Mouse (Mus musculus): ENCODE results near the gene Aqp8. TPM values are rescaled to one million over a fixed set of nuclear protein-coding genes. Genes with fewer than 3 reads are reported as not detected.

Gene Aqp8
- polyA plus RNA-seq, 1 experiment from 2014 or later: 2.0 TPM

DNA sequence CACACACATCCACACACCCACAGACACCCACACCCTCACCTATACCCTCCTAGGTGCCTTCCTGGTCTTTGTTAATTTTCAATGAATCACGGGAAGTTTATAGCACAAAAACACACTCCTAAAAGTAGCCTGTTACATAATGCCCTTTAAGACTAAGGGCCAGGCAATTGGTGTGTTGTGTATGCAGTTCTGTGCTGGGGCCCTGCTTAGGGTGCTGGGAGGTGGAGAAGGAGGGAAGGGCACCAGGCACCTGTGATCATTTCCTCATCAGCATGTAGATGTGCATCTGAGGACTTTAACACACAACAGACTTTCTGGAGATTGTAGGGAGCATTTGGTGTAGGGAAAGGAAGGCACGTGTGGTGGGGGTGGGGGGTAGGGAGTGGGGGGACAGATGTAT lies 13.3 kb upstream of the Aqp8 start:
- no peaks in the 10 kb centered on the region for H3K36me3 ChIP-seq
- H3K4me2 ChIP-seq: no peak overlapping the region
- no peak overlapping the region for H3K9ac ChIP-seq
- no peak overlapping the region for H3K4me3 ChIP-seq
- no peak overlapping the region for H3K27ac ChIP-seq (ENCODE audit: poor library complexity, severe bottlenecking)
- WGBS: 77% methylated on average over 2 of the region's 2 CpGs
- H3K4me1 ChIP-seq (replicated peaks): peaks cover 4% of the 10 kb centered on the region
- no peak for ATAC-seq (ENCODE audit: insufficient number of reproducible peaks, low FRiP score)
- H3K9me3 ChIP-seq (replicated peaks): no peaks in the 10 kb centered on the region
- no peaks in the 10 kb centered on the region for H3K27me3 ChIP-seq (replicated peaks)

DNA sequence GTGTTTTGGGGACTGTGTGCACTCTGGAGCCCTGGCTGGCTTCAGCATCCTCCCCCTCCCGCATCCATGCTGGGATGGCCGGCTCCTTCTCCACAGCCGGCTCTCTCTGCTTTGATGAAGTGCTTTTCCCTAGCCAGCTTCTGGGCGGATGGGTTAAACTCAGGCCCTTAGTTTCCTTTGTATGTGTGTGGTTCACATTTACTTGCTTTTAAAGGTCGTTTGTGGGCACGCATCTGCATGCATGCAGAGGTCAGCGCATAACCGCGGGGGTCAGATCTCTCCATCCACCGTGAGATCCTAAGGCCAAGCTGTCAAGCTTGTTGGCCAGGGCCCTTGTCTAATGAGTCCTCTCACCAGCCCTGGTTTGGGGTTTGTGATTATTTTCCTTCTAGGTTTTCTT lies 12.4 kb upstream of the Aqp8 start:
- 74% methylated on average over 10 of the region's 10 CpGs for WGBS

DNA sequence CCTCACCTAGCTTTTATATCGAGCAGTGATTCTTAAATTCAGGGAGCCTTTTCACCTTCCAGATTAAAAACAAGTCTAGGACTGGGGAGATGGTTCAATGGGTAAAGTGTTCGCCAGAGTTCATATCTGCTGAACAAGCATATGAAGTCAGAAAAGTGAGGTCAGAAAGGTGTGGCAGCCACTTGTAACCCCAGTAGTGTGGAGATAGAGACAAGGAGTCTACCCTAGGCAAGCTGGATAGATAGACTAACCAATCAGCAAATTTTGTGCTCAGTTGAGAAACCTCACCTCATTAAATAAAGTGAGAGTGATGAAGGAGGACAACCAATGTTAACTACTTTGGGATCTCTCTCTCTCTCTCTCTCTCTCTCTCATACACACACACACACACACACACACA lies 11.6 kb upstream of the Aqp8 start:
- 90% methylated on average over 2 of the region's 2 CpGs for WGBS
- no peaks in the 10 kb centered on the region for H3K27me3 ChIP-seq (replicated peaks)
- H3K4me2 ChIP-seq: no peak overlapping the region
- no peak overlapping the region for H3K4me3 ChIP-seq
- no peak overlapping the region for H3K27ac ChIP-seq (ENCODE audit: poor library complexity, severe bottlenecking)
- no peaks in the 10 kb centered on the region for H3K36me3 ChIP-seq
- H3K9ac ChIP-seq: no peak overlapping the region
- ATAC-seq (ENCODE audit: insufficient number of reproducible peaks, low FRiP score): no peak
- no peaks in the 10 kb centered on the region for H3K9me3 ChIP-seq (replicated peaks)
- peaks cover 4% of the 10 kb centered on the region for H3K4me1 ChIP-seq (replicated peaks)

More for the DNA sequence above, 12.4 kb upstream of the Aqp8 start:
- Histone ChIP-seq H3K9ac (no peak overlapping the region), H3K4me1 (replicated peaks) (peaks cover 4% of the 10 kb centered on the region), H3K4me2 (no peak overlapping the region), H3K4me3 (no peak overlapping the region), H3K27ac (ENCODE audit: poor library complexity, severe bottlenecking) (no peak overlapping the region), H3K9me3 (replicated peaks) (no peaks in the 10 kb centered on the region), H3K36me3 (no peaks in the 10 kb centered on the region), H3K27me3 (replicated peaks) (no peaks in the 10 kb centered on the region)
- no peak for ATAC-seq (ENCODE audit: insufficient number of reproducible peaks, low FRiP score)

DNA sequence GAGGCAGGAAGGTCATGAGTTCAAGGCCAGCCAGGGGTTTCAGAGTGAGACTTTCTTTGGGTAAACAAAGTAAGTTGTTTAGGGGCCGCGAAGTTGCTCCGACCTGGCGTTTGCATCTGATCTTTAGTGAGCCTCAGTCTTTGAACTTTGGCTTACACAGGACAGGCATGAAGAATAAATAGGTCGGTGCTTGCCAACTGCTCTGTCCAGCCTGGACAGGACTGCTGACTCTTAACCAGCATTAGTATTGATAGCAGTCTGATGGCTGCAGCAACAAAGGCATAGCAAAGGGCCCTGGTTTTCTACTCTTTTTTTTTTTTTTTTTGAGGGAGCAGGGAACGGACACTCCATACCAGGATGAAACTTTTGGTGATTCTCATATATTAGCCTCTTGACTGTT lies 9.5 kb upstream of the Aqp8 start:
- no peak overlapping the region for H3K9ac ChIP-seq
- no peak overlapping the region for H3K27ac ChIP-seq (ENCODE audit: poor library complexity, severe bottlenecking)
- 70% methylated on average over 6 of the region's 6 CpGs for WGBS
- H3K4me2 ChIP-seq: no peak overlapping the region
- no peak for ATAC-seq (ENCODE audit: insufficient number of reproducible peaks, low FRiP score)
- H3K9me3 ChIP-seq (replicated peaks): no peaks in the 10 kb centered on the region
- H3K36me3 ChIP-seq: no peaks in the 10 kb centered on the region
- H3K4me3 ChIP-seq: no peak overlapping the region
- no peaks in the 10 kb centered on the region for H3K27me3 ChIP-seq (replicated peaks)
- peaks cover 4% of the 10 kb centered on the region for H3K4me1 ChIP-seq (replicated peaks)

DNA sequence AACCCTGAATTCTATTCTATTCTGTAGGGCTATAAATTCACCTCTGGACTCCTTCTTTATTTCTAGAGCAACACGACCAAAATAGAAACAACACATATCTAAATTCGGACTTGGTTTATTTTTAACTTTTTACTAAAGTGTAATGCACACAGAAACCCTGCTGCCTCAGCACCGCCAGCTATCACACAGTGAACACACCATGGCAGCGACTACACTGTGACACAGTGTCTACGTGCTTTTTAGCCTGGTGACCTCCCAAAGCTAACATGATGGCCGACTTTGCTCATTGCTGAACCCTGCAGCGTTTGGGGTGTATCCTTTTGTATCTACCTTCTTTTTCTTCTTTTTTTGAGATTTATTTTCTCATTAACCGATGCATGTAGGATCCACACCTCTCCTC lies 9.0 kb upstream of the Aqp8 start:
- Histone ChIP-seq H3K9me3 (replicated peaks) (no peaks in the 10 kb centered on the region), H3K9ac (no peak overlapping the region), H3K4me2 (no peak overlapping the region), H3K36me3 (no peaks in the 10 kb centered on the region), H3K27me3 (replicated peaks) (no peaks in the 10 kb centered on the region), H3K27ac (ENCODE audit: poor library complexity, severe bottlenecking) (no peak overlapping the region), H3K4me3 (no peak overlapping the region), H3K4me1 (replicated peaks) (peaks cover 4% of the 10 kb centered on the region)
- 66% methylated on average over 8 of the region's 8 CpGs for WGBS
- ATAC-seq (ENCODE audit: insufficient number of reproducible peaks, low FRiP score): no peak

DNA sequence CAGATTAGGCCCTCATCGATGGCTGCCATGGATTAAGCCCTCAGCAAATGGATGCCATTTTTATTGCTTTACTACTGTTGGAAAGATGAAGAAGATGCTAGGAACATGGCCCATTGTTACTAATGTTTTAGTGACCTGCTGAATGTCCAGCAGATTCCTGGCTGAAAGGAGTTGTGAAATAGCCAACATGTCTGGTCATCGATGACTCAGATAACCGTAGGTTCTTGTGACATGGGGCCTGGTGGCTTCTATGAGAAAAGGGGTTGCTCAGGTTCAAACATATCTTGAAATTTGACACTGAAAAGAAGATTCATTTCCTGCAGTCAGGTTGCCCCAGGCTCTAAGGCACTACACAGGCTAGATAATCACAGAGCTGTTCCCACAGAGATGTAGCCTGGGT lies 7.0 kb upstream of the Aqp8 start:
- Histone ChIP-seq H3K9me3 (replicated peaks) (no peaks in the 10 kb centered on the region), H3K27me3 (replicated peaks) (no peaks in the 10 kb centered on the region), H3K27ac (ENCODE audit: poor library complexity, severe bottlenecking) (no peak overlapping the region), H3K9ac (no peak overlapping the region), H3K4me3 (no peak overlapping the region), H3K4me1 (replicated peaks) (peaks cover 7% of the 10 kb centered on the region), H3K36me3 (no peaks in the 10 kb centered on the region), H3K4me2 (no peak overlapping the region)
- ATAC-seq (ENCODE audit: insufficient number of reproducible peaks, low FRiP score): no peak
- 78% methylated on average over 3 of the region's 3 CpGs for WGBS

DNA sequence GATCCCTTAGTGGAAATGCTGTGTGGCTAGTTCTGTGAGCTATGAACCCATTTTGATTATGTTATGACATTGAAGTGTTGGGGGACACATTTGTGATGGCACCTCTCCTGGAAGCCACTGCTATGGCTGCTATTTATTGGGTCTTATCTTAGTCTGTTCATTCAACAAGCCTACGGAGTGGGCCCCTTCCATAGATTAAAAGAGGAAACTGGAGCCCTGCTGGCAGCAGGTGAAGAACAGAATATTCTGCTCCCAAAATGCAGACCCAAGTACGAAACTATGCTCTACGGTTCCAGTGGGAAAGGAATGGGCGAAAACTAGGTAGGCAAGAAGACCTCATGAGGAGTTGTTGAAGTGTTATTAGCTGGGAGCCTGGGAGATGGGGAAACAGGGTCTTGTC lies 3.8 kb upstream of the Aqp8 start:
- no peak overlapping the region for H3K9ac ChIP-seq
- ATAC-seq (ENCODE audit: insufficient number of reproducible peaks, low FRiP score): no peak
- WGBS: 74% methylated on average over 4 of the region's 4 CpGs
- no peak overlapping the region for H3K4me3 ChIP-seq
- no peaks in the 10 kb centered on the region for H3K27me3 ChIP-seq (replicated peaks)
- no peak overlapping the region for H3K27ac ChIP-seq (ENCODE audit: poor library complexity, severe bottlenecking)
- peaks cover 14% of the 10 kb centered on the region for H3K4me1 ChIP-seq (replicated peaks)
- no peaks in the 10 kb centered on the region for H3K36me3 ChIP-seq
- H3K4me2 ChIP-seq: no peak overlapping the region
- H3K9me3 ChIP-seq (replicated peaks): no peaks in the 10 kb centered on the region

DNA sequence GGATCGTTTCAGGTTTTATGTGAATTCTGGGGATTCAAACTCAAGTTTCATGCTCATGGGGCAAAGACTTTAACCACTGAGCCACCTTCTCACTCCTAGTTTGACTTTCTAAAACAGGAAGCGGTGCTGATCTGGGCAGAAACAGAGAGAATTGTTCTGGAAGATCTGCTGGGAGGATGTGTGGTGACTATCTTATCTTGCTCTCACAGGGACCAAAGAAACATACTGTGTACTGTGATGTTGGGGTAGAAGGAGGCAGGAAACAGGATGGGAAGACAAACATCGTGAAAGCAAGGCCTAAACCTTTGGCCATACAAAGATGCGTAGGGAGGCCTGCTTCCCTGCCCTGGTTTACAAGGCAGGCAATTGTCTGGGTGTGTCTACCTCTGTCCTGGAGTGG lies 2.8 kb upstream of the Aqp8 start:
- peak; percentile 55 for ATAC-seq (ENCODE audit: insufficient number of reproducible peaks, low FRiP score)
- Histone ChIP-seq H3K27ac (ENCODE audit: poor library complexity, severe bottlenecking) (peak overlapping the region; percentile 48; the same call in 1 of the 2 replicates), H3K4me1 (replicated peaks) (peaks cover 14% of the 10 kb centered on the region), H3K27me3 (replicated peaks) (no peaks in the 10 kb centered on the region), H3K4me2 (no peak overlapping the region), H3K4me3 (no peak overlapping the region), H3K36me3 (no peaks in the 10 kb centered on the region), H3K9me3 (replicated peaks) (no peaks in the 10 kb centered on the region), H3K9ac (no peak overlapping the region)
- 48% methylated on average over 4 of the region's 4 CpGs for WGBS

DNA sequence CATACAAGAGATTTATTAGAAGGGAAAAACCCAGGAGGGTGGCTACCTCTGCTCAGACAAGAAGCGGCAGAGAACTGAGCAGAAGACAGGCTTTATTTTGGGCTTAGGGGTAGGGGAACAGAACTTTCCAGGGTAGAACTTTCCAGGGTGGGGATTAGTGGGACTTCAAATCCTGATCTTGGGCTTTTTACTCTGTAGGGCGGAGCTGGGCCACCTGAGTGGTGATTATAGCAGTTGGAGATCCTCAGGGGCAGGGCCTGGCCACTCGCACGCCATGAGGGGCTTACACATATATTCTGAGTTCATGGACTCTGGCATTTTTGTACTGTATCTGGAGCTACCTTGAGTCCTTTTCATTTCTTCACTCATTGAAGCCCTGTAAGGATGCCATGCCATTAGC lies 775 bp upstream of the Aqp8 start:
- no peaks in the 10 kb centered on the region for H3K36me3 ChIP-seq
- WGBS: 80% methylated on average over 4 of the region's 4 CpGs
- H3K4me2 ChIP-seq: no peak overlapping the region; the same call in 1 of the 2 replicates
- no peaks in the 10 kb centered on the region for H3K9me3 ChIP-seq (replicated peaks)
- H3K27ac ChIP-seq (ENCODE audit: poor library complexity, severe bottlenecking): no peak overlapping the region; the same call in 1 of the 2 replicates
- no peak overlapping the region for H3K4me3 ChIP-seq
- H3K9ac ChIP-seq: no peak overlapping the region
- ATAC-seq (ENCODE audit: insufficient number of reproducible peaks, low FRiP score): no peak
- peaks cover 14% of the 10 kb centered on the region for H3K4me1 ChIP-seq (replicated peaks)
- no peaks in the 10 kb centered on the region for H3K27me3 ChIP-seq (replicated peaks)

DNA sequence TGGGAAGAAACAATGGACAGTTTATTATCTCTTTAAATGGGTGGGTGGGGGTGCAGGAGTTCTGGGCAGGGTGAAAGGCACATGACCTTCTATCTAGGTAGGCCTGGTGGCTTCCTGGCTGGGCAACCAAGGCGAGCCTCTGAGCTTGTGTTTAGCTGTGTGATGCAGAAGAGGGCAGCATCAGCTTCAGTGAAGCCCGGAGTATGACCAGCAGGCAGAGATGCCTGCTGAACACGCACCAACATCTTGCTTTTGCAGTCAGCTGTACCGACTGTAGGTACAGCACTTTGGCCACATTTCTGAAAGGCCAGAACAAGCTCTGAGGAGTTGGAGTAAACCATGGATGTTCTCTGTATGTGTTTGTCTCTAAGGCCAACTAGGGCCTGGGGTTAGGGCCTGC lies 1.5 kb downstream of the Aqp8 start:
- H3K27ac ChIP-seq (ENCODE audit: poor library complexity, severe bottlenecking): no peak overlapping the region
- peaks cover 24% of the 10 kb centered on the region for H3K4me1 ChIP-seq (replicated peaks)
- no peaks in the 10 kb centered on the region for H3K36me3 ChIP-seq
- 0 out of 2 replicates have a peak overlapping the region, but pooled peaks have one; percentile 4 for H3K4me3 ChIP-seq
- no peak overlapping the region for H3K9ac ChIP-seq
- no peaks in the 10 kb centered on the region for H3K9me3 ChIP-seq (replicated peaks)
- WGBS: 74% methylated on average over 4 of the region's 4 CpGs
- no peaks in the 10 kb centered on the region for H3K27me3 ChIP-seq (replicated peaks)
- 0 out of 2 replicates have a peak overlapping the region, but pooled peaks have one; percentile 10 for H3K4me2 ChIP-seq
- ATAC-seq (ENCODE audit: insufficient number of reproducible peaks, low FRiP score): no peak

DNA sequence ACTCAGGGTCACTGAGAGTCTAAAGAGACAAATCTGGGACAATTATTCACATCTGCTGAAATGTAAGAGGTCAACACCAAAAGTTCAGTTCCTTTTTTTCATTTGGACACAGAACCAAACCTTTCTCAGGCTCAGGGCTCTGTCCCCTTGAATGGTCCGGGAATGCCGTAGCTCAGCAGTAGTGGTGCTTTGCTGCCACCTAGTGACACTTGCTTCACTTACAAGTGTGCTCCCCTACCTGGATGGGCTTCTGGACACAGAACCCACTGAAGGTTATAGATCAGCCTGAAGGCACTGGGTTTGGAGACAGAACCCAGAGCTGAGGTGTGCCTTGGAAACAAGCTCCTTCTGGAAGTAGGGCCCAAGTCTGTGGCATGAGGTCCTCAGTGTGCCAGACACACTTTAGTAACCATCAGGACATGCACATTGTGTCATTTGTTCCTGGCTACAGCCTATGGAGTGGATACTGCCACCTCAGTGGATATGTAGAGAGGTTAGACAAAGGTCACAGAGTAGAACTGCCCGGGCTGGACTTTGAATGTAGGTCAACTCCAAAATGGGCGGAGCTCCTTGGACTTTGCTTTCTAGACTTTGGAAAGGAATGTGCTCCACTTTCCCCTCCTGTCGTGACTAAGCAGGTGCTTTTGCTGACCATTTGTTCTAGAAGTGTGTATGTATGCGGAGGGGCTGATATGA lies 3.7 kb downstream of the Aqp8 start:
- H3K9me3 ChIP-seq (replicated peaks): no peaks in the 10 kb centered on the region
- H3K27me3 ChIP-seq (replicated peaks): no peaks in the 10 kb centered on the region
- no peak overlapping the region for H3K9ac ChIP-seq
- peak; percentile 37; the same call in 1 of the 2 replicates for ATAC-seq (ENCODE audit: insufficient number of reproducible peaks, low FRiP score)
- no peak overlapping the region for H3K4me2 ChIP-seq
- H3K4me3 ChIP-seq: no peak overlapping the region
- 32% methylated on average over 6 of the region's 6 CpGs for WGBS
- peaks cover 22% of the 10 kb centered on the region for H3K4me1 ChIP-seq (replicated peaks)
- H3K27ac ChIP-seq (ENCODE audit: poor library complexity, severe bottlenecking): no peak overlapping the region
- no peaks in the 10 kb centered on the region for H3K36me3 ChIP-seq

DNA sequence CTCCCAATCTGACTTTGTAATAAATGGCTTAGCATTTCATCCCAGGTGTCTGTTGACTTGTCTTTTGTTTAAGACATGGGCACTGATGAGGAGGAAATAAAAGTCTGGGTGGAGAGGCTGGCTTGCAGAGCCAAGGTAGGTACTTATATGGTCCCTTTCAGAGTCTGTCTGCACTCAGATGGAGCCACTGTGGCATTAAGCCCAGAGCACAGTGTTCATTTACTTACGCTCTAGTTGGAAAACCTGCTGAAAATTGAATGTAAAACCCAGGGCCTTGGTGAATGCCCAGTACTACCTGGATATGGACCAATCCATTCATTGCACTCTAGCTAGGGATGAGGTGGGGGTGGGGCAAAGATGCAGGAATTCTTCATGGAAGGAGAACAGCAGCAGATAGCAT lies 5.9 kb downstream of the Aqp8 start:
- H3K36me3 ChIP-seq: no peaks in the 10 kb centered on the region
- WGBS: 93% methylated on average over 1 of the region's 1 CpGs

More for the DNA sequence above, 5.9 kb downstream of the Aqp8 start:
- Histone ChIP-seq H3K9me3 (replicated peaks) (peaks cover 8% of the 10 kb centered on the region; the same call in 1 of the 2 replicates), H3K4me1 (replicated peaks) (peaks cover 11% of the 10 kb centered on the region), H3K9ac (no peak overlapping the region), H3K27me3 (replicated peaks) (no peaks in the 10 kb centered on the region), H3K27ac (ENCODE audit: poor library complexity, severe bottlenecking) (no peak overlapping the region), H3K4me3 (no peak overlapping the region), H3K4me2 (no peak overlapping the region)
- ATAC-seq (ENCODE audit: insufficient number of reproducible peaks, low FRiP score): no peak
